Mouse (Mus musculus): ENCODE data around the gene Cdhr1. TPM values are rescaled to one million over a fixed set of nuclear protein-coding genes. Genes with fewer than 3 reads are reported as not detected.

Cdhr1 gene
- polyA plus RNA-seq, 1 experiment from 2014 or later: 0.15 TPM

GRCm38 (mm10) chr14:37119233-37119632, 21.1 kb upstream of the Cdhr1 start:
- DNase-seq (ENCODE audit: low spot score) (no peak), ATAC-seq (ENCODE audit: insufficient number of reproducible peaks, low FRiP score, low TSS enrichment, low read depth) (no peak)
- H3K27me3 ChIP-seq (ENCODE audit: control insufficient read depth, insufficient read depth, low read length): no peaks in the 10 kb centered on the region
- H3K36me3 ChIP-seq (ENCODE audit: control insufficient read depth, insufficient read depth, low read length): no peaks in the 10 kb centered on the region; the same call in 1 of the 2 replicates
- H3K9me3 ChIP-seq (ENCODE audit: control insufficient read depth, low read length): no peaks in the 10 kb centered on the region
- H3K4me1 ChIP-seq (ENCODE audit: control insufficient read depth, insufficient read depth, low read length): no peaks in the 10 kb centered on the region
- WGBS: 97% methylated on average over 4 of the region's 4 CpGs
- H3K9ac ChIP-seq (ENCODE audit: low read length): no peak overlapping the region
- no peak overlapping the region for H3K4me2 ChIP-seq (ENCODE audit: low read depth, severe bottlenecking)
- H3K27ac ChIP-seq (replicated peaks; ENCODE audit: low read depth, low read length): no peak overlapping the region
- H3K4me3 ChIP-seq (ENCODE audit: low read depth, low read length): no peak overlapping the region

GRCm38 (mm10) chr14:37113922-37114321, 15.8 kb upstream of the Cdhr1 start, which contains the start of gene 2610528A11Rik:
Gene 2610528A11Rik (minus strand): TSS chr14:37114022.
- no peak within 1 kb of the TSS for H3K4me2 ChIP-seq (ENCODE audit: low read depth, severe bottlenecking)
- no peaks in the 10 kb centered on the region for H3K36me3 ChIP-seq (ENCODE audit: control insufficient read depth, insufficient read depth, low read length)
- no peaks in the 10 kb centered on the region for H3K9me3 ChIP-seq (ENCODE audit: control insufficient read depth, low read length)
- H3K9ac ChIP-seq (ENCODE audit: low read length): no peak within 1 kb of the TSS
- H3K4me3 ChIP-seq (ENCODE audit: low read depth, low read length): no peak within 1 kb of the TSS
- WGBS: 66% methylated on average over 3 of the region's 3 CpGs
- no peaks in the 10 kb centered on the region for H3K27me3 ChIP-seq (ENCODE audit: control insufficient read depth, insufficient read depth, low read length)
- no peak within 1 kb of the TSS for H3K27ac ChIP-seq (replicated peaks; ENCODE audit: low read depth, low read length)
- no peaks in the 10 kb centered on the region; the same call in 1 of the 2 replicates for H3K4me1 ChIP-seq (ENCODE audit: control insufficient read depth, insufficient read depth, low read length)
- ATAC-seq (ENCODE audit: insufficient number of reproducible peaks, low FRiP score, low TSS enrichment, low read depth) (no peak), DNase-seq (ENCODE audit: low spot score) (no peak)

- Histone ChIP-seq H3K4me2 (ENCODE audit: low read depth, severe bottlenecking) (no peak overlapping the region), H3K4me1 (ENCODE audit: control insufficient read depth, insufficient read depth, low read length) (no peaks in the 10 kb centered on the region; the same call in 1 of the 2 replicates)
These were observed 14.8 kb upstream of the Cdhr1 start for GRCm38 (mm10) chr14:37112931-37113330.

GRCm38 (mm10) chr14:37111371-37111770, 13.2 kb upstream of the Cdhr1 start:
- DNase-seq (ENCODE audit: low spot score) (no peak), ATAC-seq (ENCODE audit: insufficient number of reproducible peaks, low FRiP score, low TSS enrichment, low read depth) (no peak)
- H3K27me3 ChIP-seq (ENCODE audit: control insufficient read depth, insufficient read depth, low read length): no peaks in the 10 kb centered on the region
- H3K27ac ChIP-seq (replicated peaks; ENCODE audit: low read depth, low read length): no peak overlapping the region
- H3K4me3 ChIP-seq (ENCODE audit: low read depth, low read length): no peak overlapping the region
- H3K36me3 ChIP-seq (ENCODE audit: control insufficient read depth, insufficient read depth, low read length): no peaks in the 10 kb centered on the region
- H3K4me1 ChIP-seq (ENCODE audit: control insufficient read depth, insufficient read depth, low read length): no peaks in the 10 kb centered on the region; the same call in 1 of the 2 replicates
- H3K4me2 ChIP-seq (ENCODE audit: low read depth, severe bottlenecking): no peak overlapping the region
- no peaks in the 10 kb centered on the region for H3K9me3 ChIP-seq (ENCODE audit: control insufficient read depth, low read length)
- no peak overlapping the region for H3K9ac ChIP-seq (ENCODE audit: low read length)

More at GRCm38 (mm10) chr14:37112931-37113330, 14.8 kb upstream of the Cdhr1 start:
- Histone ChIP-seq H3K36me3 (ENCODE audit: control insufficient read depth, insufficient read depth, low read length) (no peaks in the 10 kb centered on the region), H3K27ac (replicated peaks; ENCODE audit: low read depth, low read length) (no peak overlapping the region), H3K9me3 (ENCODE audit: control insufficient read depth, low read length) (no peaks in the 10 kb centered on the region), H3K9ac (ENCODE audit: low read length) (no peak overlapping the region), H3K27me3 (ENCODE audit: control insufficient read depth, insufficient read depth, low read length) (no peaks in the 10 kb centered on the region), H3K4me3 (ENCODE audit: low read depth, low read length) (no peak overlapping the region)
- WGBS: 89% methylated on average over 7 of the region's 7 CpGs
- ATAC-seq (ENCODE audit: insufficient number of reproducible peaks, low FRiP score, low TSS enrichment, low read depth) (no peak), DNase-seq (ENCODE audit: low spot score) (no peak)

GRCm38 (mm10) chr14:37110456-37110855, 12.3 kb upstream of the Cdhr1 start:
- H3K36me3 ChIP-seq (ENCODE audit: control insufficient read depth, insufficient read depth, low read length): no peaks in the 10 kb centered on the region
- DNase-seq (ENCODE audit: low spot score): no peak
- H3K4me1 ChIP-seq (ENCODE audit: control insufficient read depth, insufficient read depth, low read length): no peaks in the 10 kb centered on the region; the same call in 1 of the 2 replicates
- H3K9me3 ChIP-seq (ENCODE audit: control insufficient read depth, low read length): no peaks in the 10 kb centered on the region
- no peak overlapping the region for H3K4me2 ChIP-seq (ENCODE audit: low read depth, severe bottlenecking)
- H3K27me3 ChIP-seq (ENCODE audit: control insufficient read depth, insufficient read depth, low read length): no peaks in the 10 kb centered on the region
- no peak overlapping the region for H3K27ac ChIP-seq (replicated peaks; ENCODE audit: low read depth, low read length)
- WGBS: 45% methylated on average over 2 of the region's 2 CpGs
- no peak overlapping the region for H3K4me3 ChIP-seq (ENCODE audit: low read depth, low read length)
- no peak overlapping the region for H3K9ac ChIP-seq (ENCODE audit: low read length)
- ATAC-seq (ENCODE audit: insufficient number of reproducible peaks, low FRiP score, low TSS enrichment, low read depth): no peak

GRCm38 (mm10) chr14:37109975-37110374, 11.8 kb upstream of the Cdhr1 start:
- Histone ChIP-seq H3K36me3 (ENCODE audit: control insufficient read depth, insufficient read depth, low read length) (no peaks in the 10 kb centered on the region), H3K27ac (replicated peaks; ENCODE audit: low read depth, low read length) (no peak overlapping the region), H3K27me3 (ENCODE audit: control insufficient read depth, insufficient read depth, low read length) (no peaks in the 10 kb centered on the region), H3K9me3 (ENCODE audit: control insufficient read depth, low read length) (no peaks in the 10 kb centered on the region), H3K9ac (ENCODE audit: low read length) (no peak overlapping the region), H3K4me3 (ENCODE audit: low read depth, low read length) (no peak overlapping the region), H3K4me1 (ENCODE audit: control insufficient read depth, insufficient read depth, low read length) (no peaks in the 10 kb centered on the region; the same call in 1 of the 2 replicates), H3K4me2 (ENCODE audit: low read depth, severe bottlenecking) (no peak overlapping the region)
- ATAC-seq (ENCODE audit: insufficient number of reproducible peaks, low FRiP score, low TSS enrichment, low read depth) (peak; percentile 39; the same call in 1 of the 2 replicates), DNase-seq (ENCODE audit: low spot score) (peak; percentile 38)
- 10% methylated on average over 9 of the region's 9 CpGs for WGBS

GRCm38 (mm10) chr14:37109460-37109859, 11.3 kb upstream of the Cdhr1 start:
- Histone ChIP-seq H3K27me3 (ENCODE audit: control insufficient read depth, insufficient read depth, low read length) (no peaks in the 10 kb centered on the region), H3K4me2 (ENCODE audit: low read depth, severe bottlenecking) (no peak overlapping the region), H3K4me3 (ENCODE audit: low read depth, low read length) (no peak overlapping the region), H3K9ac (ENCODE audit: low read length) (no peak overlapping the region), H3K27ac (replicated peaks; ENCODE audit: low read depth, low read length) (no peak overlapping the region), H3K4me1 (ENCODE audit: control insufficient read depth, insufficient read depth, low read length) (no peaks in the 10 kb centered on the region; the same call in 1 of the 2 replicates), H3K36me3 (ENCODE audit: control insufficient read depth, insufficient read depth, low read length) (no peaks in the 10 kb centered on the region), H3K9me3 (ENCODE audit: control insufficient read depth, low read length) (no peaks in the 10 kb centered on the region)
- ATAC-seq (ENCODE audit: insufficient number of reproducible peaks, low FRiP score, low TSS enrichment, low read depth) (no peak), DNase-seq (ENCODE audit: low spot score) (no peak)
- WGBS: 53% methylated on average over 8 of the region's 8 CpGs

- H3K27me3 ChIP-seq (ENCODE audit: control insufficient read depth, insufficient read depth, low read length): no peaks in the 10 kb centered on the region
- H3K9me3 ChIP-seq (ENCODE audit: control insufficient read depth, low read length): no peaks in the 10 kb centered on the region
- no peak overlapping the region for H3K4me3 ChIP-seq (ENCODE audit: low read depth, low read length)
- ATAC-seq (ENCODE audit: insufficient number of reproducible peaks, low FRiP score, low TSS enrichment, low read depth) (no peak), DNase-seq (ENCODE audit: low spot score) (no peak)
- no peak overlapping the region for H3K27ac ChIP-seq (replicated peaks; ENCODE audit: low read depth, low read length)
- no peak overlapping the region for H3K9ac ChIP-seq (ENCODE audit: low read length)
- 29% methylated on average over 7 of the region's 7 CpGs for WGBS
- no peak overlapping the region for H3K4me2 ChIP-seq (ENCODE audit: low read depth, severe bottlenecking)
- no peaks in the 10 kb centered on the region; the same call in 1 of the 2 replicates for H3K4me1 ChIP-seq (ENCODE audit: control insufficient read depth, insufficient read depth, low read length)
- H3K36me3 ChIP-seq (ENCODE audit: control insufficient read depth, insufficient read depth, low read length): no peaks in the 10 kb centered on the region
These were observed 7.7 kb upstream of the Cdhr1 start for GRCm38 (mm10) chr14:37105846-37106245.

GRCm38 (mm10) chr14:37104747-37105146, 6.6 kb upstream of the Cdhr1 start:
- ATAC-seq (ENCODE audit: insufficient number of reproducible peaks, low FRiP score, low TSS enrichment, low read depth): no peak

More at GRCm38 (mm10) chr14:37104747-37105146, 6.6 kb upstream of the Cdhr1 start:
- no peak for DNase-seq (ENCODE audit: low spot score)
- no peaks in the 10 kb centered on the region for H3K27me3 ChIP-seq (ENCODE audit: control insufficient read depth, insufficient read depth, low read length)
- no peak overlapping the region for H3K4me3 ChIP-seq (ENCODE audit: low read depth, low read length)
- no peaks in the 10 kb centered on the region; the same call in 1 of the 2 replicates for H3K4me1 ChIP-seq (ENCODE audit: control insufficient read depth, insufficient read depth, low read length)
- no peaks in the 10 kb centered on the region for H3K9me3 ChIP-seq (ENCODE audit: control insufficient read depth, low read length)
- H3K27ac ChIP-seq (replicated peaks; ENCODE audit: low read depth, low read length): no peak overlapping the region
- H3K4me2 ChIP-seq (ENCODE audit: low read depth, severe bottlenecking): no peak overlapping the region
- H3K9ac ChIP-seq (ENCODE audit: low read length): no peak overlapping the region
- whole genome bisulfite sequencing: 67% methylated on average over 5 of the region's 5 CpGs
- H3K36me3 ChIP-seq (ENCODE audit: control insufficient read depth, insufficient read depth, low read length): no peaks in the 10 kb centered on the region

Data from limb, embryonic 11.5 days (tissue).